Mouse (Mus musculus): ENCODE measurements at regions not wholly inside any gene's neighbourhood (a gene's known extent, or its start where the extent isn't known, plus 50 kb on each side); places are given as distances from the start of the nearest gene placed in this dataset.

- DNase-seq (ENCODE audit: low spot score) (no peak), ATAC-seq (ENCODE audit: low FRiP score) (no peak)
- no peak overlapping the region for H3K4me3 ChIP-seq (ENCODE audit: low read depth, low read length)
- H3K36me3 ChIP-seq (ENCODE audit: control insufficient read depth, insufficient read depth, low read length) = no peaks in the 10 kb centered on the region
- no peak overlapping the region for H3K9ac ChIP-seq (ENCODE audit: low read depth, low read length)
- H3K27ac ChIP-seq (ENCODE audit: low read depth, low read length) = no peak overlapping the region
- no peaks in the 10 kb centered on the region for H3K9me3 ChIP-seq (ENCODE audit: control insufficient read depth, low read length)
- no peaks in the 10 kb centered on the region for H3K4me1 ChIP-seq (replicated peaks; ENCODE audit: control insufficient read depth, insufficient read depth, low read length)
- no peak overlapping the region for H3K4me2 ChIP-seq (replicated peaks; ENCODE audit: low read depth, low read length)
- H3K27me3 ChIP-seq (ENCODE audit: control insufficient read depth, insufficient read depth, low read length) = no peaks in the 10 kb centered on the region
- whole genome bisulfite sequencing = 77% methylated on average over 6 of the region's 6 CpGs
Measured at GRCm38 (mm10) chr10:126473050-126473719, 428.0 kb downstream of the Atp23 start.

- WGBS = 82% methylated on average over 4 of the region's 4 CpGs
Measured at GRCm38 (mm10) chr10:126470838-126471491, 430.2 kb downstream of the Atp23 start.

GRCm38 (mm10) chr10:126462770-126463169 is 438.4 kb downstream of the Atp23 start:
- 63% methylated on average over 1 of the region's 1 CpGs for WGBS
- ATAC-seq (ENCODE audit: low FRiP score) = no peak

More at GRCm38 (mm10) chr10:126470838-126471491, 430.2 kb downstream of the Atp23 start:
- no peak overlapping the region for H3K4me3 ChIP-seq (ENCODE audit: low read depth, low read length)
- no peaks in the 10 kb centered on the region for H3K27me3 ChIP-seq (ENCODE audit: control insufficient read depth, insufficient read depth, low read length)
- no peak overlapping the region for H3K4me2 ChIP-seq (replicated peaks; ENCODE audit: low read depth, low read length)
- ATAC-seq (ENCODE audit: low FRiP score) = no peak
- no peaks in the 10 kb centered on the region for H3K36me3 ChIP-seq (ENCODE audit: control insufficient read depth, insufficient read depth, low read length)
- H3K9ac ChIP-seq (ENCODE audit: low read depth, low read length) = no peak overlapping the region
- H3K27ac ChIP-seq (ENCODE audit: low read depth, low read length) = no peak overlapping the region
- no peaks in the 10 kb centered on the region for H3K4me1 ChIP-seq (replicated peaks; ENCODE audit: control insufficient read depth, insufficient read depth, low read length)
- no peaks in the 10 kb centered on the region for H3K9me3 ChIP-seq (ENCODE audit: control insufficient read depth, low read length)
- no peak for DNase-seq (ENCODE audit: low spot score)

GRCm38 (mm10) chr10:126458523-126458922 is 442.6 kb downstream of the Atp23 start:
- no peak for DNase-seq (ENCODE audit: low spot score)
- Histone ChIP-seq H3K27me3 (ENCODE audit: control insufficient read depth, insufficient read depth, low read length) (no peaks in the 10 kb centered on the region), H3K4me3 (ENCODE audit: low read depth, low read length) (no peak overlapping the region), H3K4me1 (replicated peaks; ENCODE audit: control insufficient read depth, insufficient read depth, low read length) (no peaks in the 10 kb centered on the region), H3K4me2 (replicated peaks; ENCODE audit: low read depth, low read length) (no peak overlapping the region), H3K27ac (ENCODE audit: low read depth, low read length) (no peak overlapping the region), H3K9me3 (ENCODE audit: control insufficient read depth, low read length) (no peaks in the 10 kb centered on the region), H3K36me3 (ENCODE audit: control insufficient read depth, insufficient read depth, low read length) (no peaks in the 10 kb centered on the region), H3K9ac (ENCODE audit: low read depth, low read length) (no peak overlapping the region)
- 85% methylated on average over 5 of the region's 5 CpGs for WGBS
- ATAC-seq (ENCODE audit: low FRiP score) = no peak

More at GRCm38 (mm10) chr10:126462770-126463169, 438.4 kb downstream of the Atp23 start:
- no peaks in the 10 kb centered on the region for H3K9me3 ChIP-seq (ENCODE audit: control insufficient read depth, low read length)
- H3K4me2 ChIP-seq (replicated peaks; ENCODE audit: low read depth, low read length) = no peak overlapping the region
- no peak overlapping the region for H3K9ac ChIP-seq (ENCODE audit: low read depth, low read length)
- H3K27ac ChIP-seq (ENCODE audit: low read depth, low read length) = no peak overlapping the region
- no peak overlapping the region for H3K4me3 ChIP-seq (ENCODE audit: low read depth, low read length)
- no peaks in the 10 kb centered on the region for H3K27me3 ChIP-seq (ENCODE audit: control insufficient read depth, insufficient read depth, low read length)
- DNase-seq (ENCODE audit: low spot score) = no peak
- no peaks in the 10 kb centered on the region for H3K36me3 ChIP-seq (ENCODE audit: control insufficient read depth, insufficient read depth, low read length)
- no peaks in the 10 kb centered on the region for H3K4me1 ChIP-seq (replicated peaks; ENCODE audit: control insufficient read depth, insufficient read depth, low read length)

- 79% methylated on average over 15 of the region's 15 CpGs for WGBS
- H3K9me3 ChIP-seq (ENCODE audit: control insufficient read depth, low read length) = no peaks in the 10 kb centered on the region
- DNase-seq (ENCODE audit: low spot score) = no peak
Measured at GRCm38 (mm10) chr10:126452757-126453528, 448.2 kb downstream of the Atp23 start.

GRCm38 (mm10) chr10:126452057-126452622 is 449.0 kb downstream of the Atp23 start:
- DNase-seq (ENCODE audit: low spot score) (no peak), ATAC-seq (ENCODE audit: low FRiP score) (no peak)
- Histone ChIP-seq H3K27me3 (ENCODE audit: control insufficient read depth, insufficient read depth, low read length) (no peaks in the 10 kb centered on the region), H3K9me3 (ENCODE audit: control insufficient read depth, low read length) (no peaks in the 10 kb centered on the region), H3K36me3 (ENCODE audit: control insufficient read depth, insufficient read depth, low read length) (no peaks in the 10 kb centered on the region), H3K4me1 (replicated peaks; ENCODE audit: control insufficient read depth, insufficient read depth, low read length) (no peaks in the 10 kb centered on the region), H3K4me2 (replicated peaks; ENCODE audit: low read depth, low read length) (no peak overlapping the region), H3K27ac (ENCODE audit: low read depth, low read length) (no peak overlapping the region), H3K9ac (ENCODE audit: low read depth, low read length) (no peak overlapping the region), H3K4me3 (ENCODE audit: low read depth, low read length) (no peak overlapping the region)
- 90% methylated on average over 10 of the region's 10 CpGs for WGBS

More at GRCm38 (mm10) chr10:126452757-126453528, 448.2 kb downstream of the Atp23 start:
- Histone ChIP-seq H3K36me3 (ENCODE audit: control insufficient read depth, insufficient read depth, low read length) (no peaks in the 10 kb centered on the region), H3K27me3 (ENCODE audit: control insufficient read depth, insufficient read depth, low read length) (no peaks in the 10 kb centered on the region), H3K9ac (ENCODE audit: low read depth, low read length) (no peak overlapping the region), H3K4me1 (replicated peaks; ENCODE audit: control insufficient read depth, insufficient read depth, low read length) (no peaks in the 10 kb centered on the region), H3K27ac (ENCODE audit: low read depth, low read length) (no peak overlapping the region), H3K4me3 (ENCODE audit: low read depth, low read length) (no peak overlapping the region), H3K4me2 (replicated peaks; ENCODE audit: low read depth, low read length) (no peak overlapping the region)
- ATAC-seq (ENCODE audit: low FRiP score) = no peak

- no peaks in the 10 kb centered on the region for H3K9me3 ChIP-seq (ENCODE audit: control insufficient read depth, low read length)
- no peak for DNase-seq (ENCODE audit: low spot score)
- no peak overlapping the region for H3K4me2 ChIP-seq (replicated peaks; ENCODE audit: low read depth, low read length)
- no peak for ATAC-seq (ENCODE audit: low FRiP score)
- no peak overlapping the region for H3K4me3 ChIP-seq (ENCODE audit: low read depth, low read length)
- no peak overlapping the region for H3K27ac ChIP-seq (ENCODE audit: low read depth, low read length)
- no peaks in the 10 kb centered on the region for H3K4me1 ChIP-seq (replicated peaks; ENCODE audit: control insufficient read depth, insufficient read depth, low read length)
- no peaks in the 10 kb centered on the region for H3K36me3 ChIP-seq (ENCODE audit: control insufficient read depth, insufficient read depth, low read length)
- no peaks in the 10 kb centered on the region for H3K27me3 ChIP-seq (ENCODE audit: control insufficient read depth, insufficient read depth, low read length)
- no peak overlapping the region for H3K9ac ChIP-seq (ENCODE audit: low read depth, low read length)
Measured at GRCm38 (mm10) chr10:126431222-126431621, 465.3 kb downstream of the Lrig3 start.

GRCm38 (mm10) chr10:126430346-126430745 is 464.4 kb downstream of the Lrig3 start:
- ATAC-seq (ENCODE audit: low FRiP score) (no peak), DNase-seq (ENCODE audit: low spot score) (no peak)
- no peak overlapping the region for H3K9ac ChIP-seq (ENCODE audit: low read depth, low read length)
- H3K27me3 ChIP-seq (ENCODE audit: control insufficient read depth, insufficient read depth, low read length) = no peaks in the 10 kb centered on the region
- no peak overlapping the region for H3K4me3 ChIP-seq (ENCODE audit: low read depth, low read length)
- H3K36me3 ChIP-seq (ENCODE audit: control insufficient read depth, insufficient read depth, low read length) = no peaks in the 10 kb centered on the region
- 91% methylated on average over 8 of the region's 8 CpGs for WGBS
- H3K4me2 ChIP-seq (replicated peaks; ENCODE audit: low read depth, low read length) = no peak overlapping the region
- no peak overlapping the region for H3K27ac ChIP-seq (ENCODE audit: low read depth, low read length)
- H3K4me1 ChIP-seq (replicated peaks; ENCODE audit: control insufficient read depth, insufficient read depth, low read length) = no peaks in the 10 kb centered on the region
- H3K9me3 ChIP-seq (ENCODE audit: control insufficient read depth, low read length) = no peaks in the 10 kb centered on the region
